In the genomic region with DNA sequence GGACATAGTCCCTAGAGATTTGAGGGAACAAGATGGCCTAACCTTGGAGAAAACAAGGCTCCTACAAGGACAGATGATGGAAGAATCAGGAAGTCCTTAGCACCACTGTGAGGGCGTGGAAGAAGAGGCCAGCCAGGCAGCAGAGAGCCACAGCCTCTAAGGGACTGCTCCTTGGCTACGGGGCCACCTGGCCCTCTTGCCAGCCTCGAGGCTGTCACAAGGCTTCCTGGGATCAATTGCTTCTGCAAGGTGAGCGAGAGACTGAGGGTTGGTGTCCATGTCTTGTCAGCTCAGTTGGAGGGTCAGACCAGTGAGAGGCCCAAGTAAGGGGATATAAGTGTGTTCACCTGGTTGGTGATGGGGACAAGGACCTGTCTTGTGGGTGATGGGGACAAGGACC, we compare ENCODE assay signal across 27 mouse cellular contexts.
A peak's percentile ranks its signal among the peaks of the same experiment; 100 is the strongest.
DNase-seq lines count a peak whose midpoint lies in the region; ATAC-seq and TF ChIP-seq lines count a peak whose summit lies in the region.
"Had no signal": no experiment of that assay in that cellular context is flagged by ENCODE, and none has a peak within 500 bp of the region (broad histone marks: within the 10 kb centered on the region; RNA-seq: fewer than 3 reads in every experiment).

No protein-coding gene starts in this region.

- H3K4me3 ChIP-seq in heart, adult 2 months: no peak overlapping the region
- H3K4me3 ChIP-seq in heart, embryonic 12.5 days: no peak overlapping the region
- no peak overlapping the region for H3K4me3 ChIP-seq in kidney, adult 2 months (ENCODE audit: insufficient read depth, low read depth, low read length)
- H3K4me3 ChIP-seq: embryonic facial prominence, embryonic 10.5 days; embryonic facial prominence, embryonic 13.5 days; erythroblast, embryonic 14.5 days; forebrain, embryonic 12.5 days; forebrain, embryonic 15.5 days; heart, embryonic 15.5 days had no signal

- 72% methylated on average over 4 of the region's 4 CpGs for WGBS in heart, adult 2 months
- 82% methylated on average over 4 of the region's 4 CpGs for WGBS in heart, embryonic 12.5 days
- 73% methylated on average over 4 of the region's 4 CpGs for WGBS in kidney, adult 2 months

- peak; percentile 54 for DNase-seq in adrenal gland, postnatal 14 days
- DNase-seq in adrenal gland, postnatal 10 days: no peak
- no peak for DNase-seq in heart, adult 2 months
- DNase-seq in kidney, adult 2 months: no peak
- no peak for DNase-seq in kidney, postnatal 36 days
- DNase-seq: adrenal gland, postnatal 25 days; cerebellum, adult 11-12 months; cerebellum, adult 8-10 months; cerebellum, postnatal 10 days; cerebellum, postnatal 36 days; embryo, embryonic 11 days; gastrocnemius, postnatal 10 days; heart, postnatal 10 days; heart, postnatal 4 days had no signal

- H3K9me3 ChIP-seq in heart, embryonic 12.5 days (replicated peaks): no peaks in the 10 kb centered on the region
- H3K9me3 ChIP-seq: embryonic facial prominence, embryonic 10.5 days; embryonic facial prominence, embryonic 13.5 days; forebrain, embryonic 12.5 days; forebrain, embryonic 15.5 days; heart, embryonic 15.5 days had no signal

- no peak for TF ChIP-seq CTCF in heart, adult 2 months (IDR thresholded peaks at IDR 0.05)
- no peak for TF ChIP-seq CTCF in kidney, adult 2 months (conservative IDR thresholded peaks at IDR 0.05; ENCODE audit: insufficient read depth, insufficient read length, low read depth, low read length)

- no peak overlapping the region for H3K9ac ChIP-seq in heart, adult 2 months (ENCODE audit: low read depth, low read length)
- H3K9ac ChIP-seq in heart, embryonic 12.5 days: no peak overlapping the region
- H3K9ac ChIP-seq: embryonic facial prominence, embryonic 13.5 days; forebrain, embryonic 12.5 days; forebrain, embryonic 15.5 days; heart, embryonic 15.5 days; hindbrain, embryonic 14.5 days had no signal

- H3K36me3 ChIP-seq in heart, adult 2 months (ENCODE audit: control insufficient read depth, insufficient read depth, low read length): peaks cover 5% of the 10 kb centered on the region; the same call in 1 of the 2 replicates
- no peaks in the 10 kb centered on the region for H3K36me3 ChIP-seq in heart, embryonic 12.5 days
- H3K36me3 ChIP-seq in kidney, adult 2 months (ENCODE audit: control insufficient read depth, insufficient read depth, low read length): no peaks in the 10 kb centered on the region
- H3K36me3 ChIP-seq: forebrain, embryonic 15.5 days; G1E had no signal

- no peak overlapping the region for H3K4me2 ChIP-seq in heart, embryonic 12.5 days
- H3K4me2 ChIP-seq: embryonic facial prominence, embryonic 13.5 days; forebrain, embryonic 12.5 days; forebrain, embryonic 15.5 days; heart, embryonic 15.5 days; hindbrain, embryonic 14.5 days had no signal

- TF ChIP-seq EP300 in heart, adult 2 months (IDR thresholded peaks at IDR 0.05; ENCODE audit: insufficient read depth, low read depth, low read length): no peak

- H3K79me2 ChIP-seq in heart, adult 2 months (replicated peaks; ENCODE audit: control insufficient read depth, insufficient read depth, low read length): 0 out of 2 replicates have a peak, but pooled peaks cover 2% of the 10 kb centered on the region

- intact Hi-C loops in heart, adult 2 months (cut with DNase I): loop anchor here (2.0 kb wide), 1 partner anchor 63 kb away; the partner anchor contains the start of gene Sh3bp4

- peaks cover 56% of the 10 kb centered on the region for H3K4me1 ChIP-seq in heart, adult 2 months (ENCODE audit: control insufficient read depth, insufficient read depth, low read length)
- peaks cover 65% of the 10 kb centered on the region for H3K4me1 ChIP-seq in heart, embryonic 12.5 days (replicated peaks)
- peaks cover 17% of the 10 kb centered on the region; the same call in 1 of the 2 replicates for H3K4me1 ChIP-seq in kidney, adult 2 months (ENCODE audit: control insufficient read depth, insufficient read depth, low read length)

- peak overlapping the region; percentile 18 for H3K27ac ChIP-seq in heart, adult 2 months
- H3K27ac ChIP-seq in heart, embryonic 12.5 days (ENCODE audit: poor library complexity, severe bottlenecking): no peak overlapping the region
- peak overlapping the region; percentile 8; the same call in 1 of the 2 replicates for H3K27ac ChIP-seq in kidney, adult 2 months (ENCODE audit: insufficient read depth, low read depth, low read length)
- H3K27ac ChIP-seq: embryonic facial prominence, embryonic 13.5 days; forebrain, embryonic 12.5 days; forebrain, embryonic 15.5 days; hindbrain, embryonic 14.5 days; hindbrain, postnatal 0 days had no signal

- ATAC-seq in heart, embryonic 12.5 days (ENCODE audit: insufficient number of reproducible peaks, low FRiP score): no peak
- ATAC-seq: forebrain, embryonic 15.5 days; hindbrain, postnatal 0 days; inflammation-experienced regulatory T-cells, adult 6 months; intestine, embryonic 16.5 days had no signal

- no peaks in the 10 kb centered on the region for H3K27me3 ChIP-seq in heart, adult 2 months (ENCODE audit: control insufficient read depth, insufficient read depth, low read length)
- no peaks in the 10 kb centered on the region for H3K27me3 ChIP-seq in heart, embryonic 12.5 days (replicated peaks)
- no peaks in the 10 kb centered on the region for H3K27me3 ChIP-seq in kidney, adult 2 months (replicated peaks; ENCODE audit: control insufficient read depth, insufficient read depth, low read length)
- H3K27me3 ChIP-seq: embryonic facial prominence, embryonic 13.5 days; forebrain, embryonic 12.5 days; forebrain, embryonic 15.5 days; heart, embryonic 15.5 days; Patski had no signal

- no peak for TF ChIP-seq POLR2A in heart, adult 2 months (IDR thresholded peaks at IDR 0.05; ENCODE audit: insufficient read depth, low read depth, low read length)
- no peak for TF ChIP-seq POLR2A in kidney, adult 2 months (IDR thresholded peaks at IDR 0.05; ENCODE audit: low read depth, low read length)
